Mouse (Mus musculus) c-Kit-positive CD71-negative TER-119-negative erythroid progenitor cells, embryonic 14.5 days (primary cell): ENCODE measurements around the gene Atoh8.
A peak's percentile ranks its signal among the peaks of the same experiment; 100 is the strongest.

ENCODE experiments used
- DNase-seq: peaks from one replicate; pipeline ENCODE4 v3.0.0-alpha.2; 2013; ENCODE audit warnings: low read depth

Atoh8 gene

DNA sequence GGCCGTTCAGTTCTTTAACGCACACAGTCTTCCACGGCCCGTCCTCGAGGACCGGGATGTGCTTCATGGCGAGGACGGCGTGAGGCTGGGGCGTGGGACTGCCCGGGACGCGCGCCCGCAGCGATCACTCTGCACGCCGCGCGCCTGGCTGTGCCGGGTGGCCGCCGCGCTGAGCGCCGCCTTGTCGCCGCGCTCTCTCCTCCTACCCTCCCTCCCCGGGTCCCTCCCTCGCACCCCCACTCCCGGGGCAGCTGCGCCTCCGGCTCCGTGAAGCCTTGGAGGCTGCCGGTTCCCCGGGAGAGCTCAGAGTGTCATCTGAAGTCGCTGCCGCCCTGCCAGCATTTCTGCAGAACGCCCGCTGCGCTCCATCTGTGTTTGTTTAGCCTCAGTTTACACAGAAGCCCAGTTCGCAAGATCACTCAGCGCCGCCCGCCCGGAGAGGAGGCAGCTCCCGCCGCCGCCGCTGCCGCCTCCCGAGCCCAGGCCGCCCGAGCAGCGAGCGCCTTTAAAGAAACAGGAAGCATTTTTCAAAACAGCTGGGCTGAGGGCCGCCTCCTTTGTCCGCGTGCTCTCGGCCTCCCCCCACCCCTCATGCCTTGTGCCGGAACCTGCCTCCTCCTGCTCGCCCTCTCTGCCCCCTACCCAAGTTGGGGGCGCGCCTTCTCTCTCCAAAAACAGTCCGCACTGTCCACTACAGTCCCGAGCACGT lies at the start of gene Atoh8:
Atoh8 (minus strand) TSS at position 480 of the 709 bp plus-strand sequence.
- DNase-seq: no peak

GRCm38 (mm10) chr6:72283914-72284313 lies 48.5 kb upstream of the Atoh8 start:
- no peak for DNase-seq

DNA sequence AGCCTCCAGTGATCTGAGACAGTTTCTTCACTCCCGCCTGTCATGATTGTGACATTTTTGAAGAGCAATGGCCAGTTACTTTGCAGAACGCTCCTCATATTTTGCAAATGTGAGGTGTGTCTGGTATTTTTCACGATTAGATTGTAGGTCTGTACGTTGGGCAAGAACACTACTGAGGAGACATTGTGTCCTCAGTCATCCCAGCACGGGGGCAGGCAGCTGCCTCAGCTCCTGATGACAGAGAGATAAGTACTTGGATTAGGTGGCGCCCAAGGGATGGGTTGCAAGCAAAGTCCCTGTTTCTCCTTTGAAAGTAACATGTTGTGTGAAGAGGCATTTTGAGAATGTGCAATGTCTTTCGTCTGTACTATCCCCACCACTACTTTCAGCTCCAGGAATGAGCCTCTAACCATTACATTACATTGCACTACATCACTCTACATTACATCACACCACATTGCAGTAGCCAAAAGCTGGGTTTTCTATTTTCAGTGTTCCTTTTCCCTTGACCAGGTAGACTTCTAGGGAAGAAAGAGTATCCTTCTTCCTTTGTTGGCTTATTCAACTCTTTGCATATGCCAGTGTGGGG lies 45.1 kb upstream of the Atoh8 start:
- no peak for DNase-seq

- no peak for DNase-seq
These were observed 44.1 kb upstream of the Atoh8 start for GRCm38 (mm10) chr6:72279505-72279904.

DNA sequence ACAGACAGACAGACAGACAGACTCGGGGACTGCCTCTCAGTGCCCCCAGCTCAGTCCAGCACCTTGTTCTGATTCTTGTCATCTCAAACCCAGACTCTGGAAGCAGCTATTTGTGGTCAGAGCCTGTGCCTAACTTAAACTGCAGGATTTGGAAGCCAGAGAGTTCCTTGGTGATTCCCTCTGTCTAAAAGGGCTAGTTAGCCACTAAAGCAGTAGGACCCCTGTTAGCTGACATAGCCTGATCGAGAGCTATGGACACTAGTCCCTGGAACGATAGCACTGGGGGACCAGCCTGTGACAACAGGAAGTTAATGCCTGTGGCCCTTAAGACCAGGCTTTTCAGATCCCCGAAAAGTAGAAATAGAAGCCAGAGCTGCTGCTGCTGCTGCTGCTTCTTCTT lies 43.5 kb upstream of the Atoh8 start:
- no peak for DNase-seq

GRCm38 (mm10) chr6:72277508-72278166 lies 42.3 kb upstream of the Atoh8 start:
- DNase-seq: no peak

DNA sequence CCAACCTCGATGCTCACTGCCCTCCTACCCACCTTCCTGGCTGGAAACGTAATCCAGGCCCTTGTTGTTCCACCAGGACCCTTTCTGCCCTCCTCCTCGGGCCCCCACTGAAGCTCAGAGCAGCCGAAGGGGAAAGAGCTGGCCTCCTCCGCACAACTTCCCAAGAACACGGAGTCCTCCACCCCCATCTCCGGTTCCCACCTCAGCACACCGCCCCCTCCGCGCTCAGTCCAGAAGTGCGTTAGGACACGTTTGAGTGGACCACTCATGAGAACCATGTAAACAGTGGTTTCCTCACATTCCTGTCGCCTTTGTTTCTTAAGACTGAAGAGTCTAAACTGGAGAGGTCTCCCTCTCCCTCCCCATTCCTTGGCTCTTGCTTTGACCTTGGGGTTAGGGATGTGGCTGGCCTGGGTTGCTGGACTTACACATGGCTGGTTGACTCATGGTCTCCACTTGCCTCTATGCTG lies 41.6 kb upstream of the Atoh8 start:
- no peak for DNase-seq

DNA sequence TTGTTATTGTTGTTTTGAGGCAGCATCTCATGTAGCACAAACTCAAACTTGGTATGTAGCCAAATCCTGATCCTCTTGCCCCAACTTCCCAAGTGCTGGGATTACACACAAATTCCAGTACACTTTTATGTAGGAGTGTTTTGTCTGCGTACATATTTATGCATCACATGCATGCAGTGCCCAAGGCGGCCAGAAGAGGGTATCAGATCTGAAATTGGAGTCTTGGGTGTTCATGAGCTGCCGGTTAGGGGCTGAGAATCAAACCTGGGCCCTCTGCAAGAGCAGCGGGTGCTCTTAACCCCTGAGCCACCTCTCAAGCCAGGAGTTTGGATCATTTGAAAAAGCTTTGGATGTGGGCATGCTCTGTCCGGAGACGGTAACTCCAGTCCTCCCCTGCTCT lies 40.8 kb upstream of the Atoh8 start:
- no peak for DNase-seq

DNA sequence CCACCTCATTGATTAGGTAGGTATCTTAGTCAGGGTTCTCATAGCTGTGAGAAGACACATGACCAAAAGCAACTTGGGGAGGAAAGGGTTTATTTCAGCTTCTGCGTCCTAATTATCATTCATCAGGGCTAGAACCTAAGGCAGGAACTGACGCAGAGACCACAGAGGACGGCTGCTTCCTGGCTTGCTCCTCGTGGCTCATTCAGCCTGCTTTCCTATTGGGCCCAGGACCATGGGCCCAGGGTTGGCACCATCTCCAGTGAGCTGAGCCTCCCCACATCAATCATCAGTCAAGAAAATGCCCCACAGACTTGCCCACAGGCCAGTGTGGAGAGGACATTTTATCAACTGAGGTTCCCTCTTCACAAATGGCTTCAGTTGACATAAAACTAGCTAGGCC lies 40.1 kb upstream of the Atoh8 start:
- DNase-seq: no peak

- no peak for DNase-seq
These were observed 37.8 kb upstream of the Atoh8 start for GRCm38 (mm10) chr6:72273153-72273552.

DNA sequence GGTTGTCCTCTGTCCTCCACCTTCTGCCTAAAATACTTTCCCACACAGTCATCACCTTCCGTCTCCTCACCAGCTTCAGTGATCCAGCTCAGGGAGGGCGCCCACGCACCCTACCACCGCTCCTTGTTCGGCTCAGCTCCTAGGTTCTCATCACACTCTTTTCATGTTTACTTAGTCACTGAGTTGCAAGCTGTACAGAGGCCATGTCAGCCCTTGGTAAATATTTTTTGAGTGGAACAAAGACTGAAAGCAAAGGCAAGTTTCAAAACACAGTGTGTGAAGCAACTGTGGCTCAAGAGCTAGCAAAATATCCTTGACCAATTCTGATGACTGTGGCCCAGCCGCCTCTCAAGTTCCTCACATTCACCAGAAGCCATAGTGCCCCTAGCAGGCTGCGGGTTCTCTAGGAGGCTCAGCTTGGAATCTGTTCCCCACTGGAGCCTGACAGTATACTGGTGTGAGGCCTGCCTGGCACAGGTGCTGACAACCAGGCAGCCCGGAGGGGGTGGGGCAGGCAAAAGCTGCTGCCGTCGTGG lies 36.9 kb upstream of the Atoh8 start:
- no peak for DNase-seq

GRCm38 (mm10) chr6:72270952-72271519 lies 35.7 kb upstream of the Atoh8 start:
- DNase-seq: no peak

DNA sequence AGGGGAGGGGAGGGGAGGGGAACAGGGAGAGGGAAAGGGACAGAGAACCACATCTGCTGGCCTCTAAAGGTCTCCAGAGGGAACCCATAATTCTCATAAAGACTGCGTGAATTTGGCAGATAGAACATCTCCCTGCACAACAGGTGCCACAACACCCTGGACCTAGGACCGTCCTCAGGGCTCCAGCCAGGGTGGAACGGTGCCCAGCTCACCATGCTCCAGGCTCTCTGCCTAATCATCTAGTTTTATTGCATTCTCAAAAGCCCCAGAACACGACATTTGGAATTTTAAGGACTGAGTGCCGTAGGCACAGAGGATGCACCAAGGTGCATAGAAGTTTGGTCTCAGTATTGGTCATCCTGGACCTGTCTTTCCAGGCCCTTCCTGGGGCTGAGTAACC lies 34.9 kb upstream of the Atoh8 start:
- no peak for DNase-seq

DNA sequence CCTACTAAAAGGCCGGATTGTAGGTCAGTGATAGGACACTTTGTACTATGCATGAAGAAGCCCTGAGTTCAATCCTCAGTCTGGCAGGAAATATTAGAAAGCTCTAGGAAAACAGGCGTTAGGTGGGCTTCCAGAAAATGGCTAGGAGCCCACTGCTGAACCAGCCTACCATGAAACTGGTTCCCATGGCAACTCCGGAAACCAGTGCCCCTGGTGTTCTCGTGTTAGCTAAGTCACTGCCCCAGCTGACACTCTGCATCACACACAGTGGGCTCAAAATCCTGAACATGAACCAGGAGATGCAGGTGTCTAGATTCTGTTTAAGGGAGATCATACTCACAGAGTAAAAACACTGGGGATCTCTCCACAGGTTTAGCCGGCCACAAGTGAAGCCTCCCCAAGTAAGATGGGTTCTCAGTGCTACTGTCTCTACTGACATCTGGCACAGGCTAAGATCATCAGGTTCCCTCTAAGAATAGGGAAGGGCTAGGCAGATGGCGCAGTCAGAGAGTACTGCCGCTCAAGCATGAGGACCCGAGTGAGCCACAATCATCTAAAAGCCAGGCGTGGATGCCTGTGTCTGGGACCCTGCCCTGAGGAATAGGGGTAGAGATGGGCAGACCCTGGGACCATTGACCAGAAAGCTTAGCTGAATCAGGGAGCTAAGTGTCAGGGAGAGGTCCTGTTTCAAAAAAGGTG lies 32.9 kb upstream of the Atoh8 start:
- DNase-seq: no peak

DNA sequence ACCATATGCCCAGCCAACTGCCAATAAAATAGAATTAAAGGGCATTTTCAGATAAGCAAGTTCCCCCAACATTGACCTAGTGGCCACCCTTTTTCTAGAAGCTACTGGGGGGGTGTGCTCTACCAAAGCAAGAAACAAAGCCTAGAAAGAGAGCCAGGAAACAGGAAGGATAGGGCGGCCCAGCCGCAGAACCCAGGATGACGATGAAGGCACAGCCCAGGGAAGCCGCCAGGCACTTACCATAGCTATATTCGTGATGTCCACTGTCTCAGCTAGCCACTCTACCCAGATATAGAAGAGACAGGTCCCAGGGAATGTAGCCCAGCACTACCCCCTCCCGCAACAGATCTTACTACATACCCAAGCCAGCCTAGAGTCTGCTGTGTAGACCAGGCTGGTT lies 30.3 kb upstream of the Atoh8 start:
- DNase-seq: no peak

- DNase-seq: no peak
These were observed 28.4 kb upstream of the Atoh8 start for GRCm38 (mm10) chr6:72263679-72264265.

DNA sequence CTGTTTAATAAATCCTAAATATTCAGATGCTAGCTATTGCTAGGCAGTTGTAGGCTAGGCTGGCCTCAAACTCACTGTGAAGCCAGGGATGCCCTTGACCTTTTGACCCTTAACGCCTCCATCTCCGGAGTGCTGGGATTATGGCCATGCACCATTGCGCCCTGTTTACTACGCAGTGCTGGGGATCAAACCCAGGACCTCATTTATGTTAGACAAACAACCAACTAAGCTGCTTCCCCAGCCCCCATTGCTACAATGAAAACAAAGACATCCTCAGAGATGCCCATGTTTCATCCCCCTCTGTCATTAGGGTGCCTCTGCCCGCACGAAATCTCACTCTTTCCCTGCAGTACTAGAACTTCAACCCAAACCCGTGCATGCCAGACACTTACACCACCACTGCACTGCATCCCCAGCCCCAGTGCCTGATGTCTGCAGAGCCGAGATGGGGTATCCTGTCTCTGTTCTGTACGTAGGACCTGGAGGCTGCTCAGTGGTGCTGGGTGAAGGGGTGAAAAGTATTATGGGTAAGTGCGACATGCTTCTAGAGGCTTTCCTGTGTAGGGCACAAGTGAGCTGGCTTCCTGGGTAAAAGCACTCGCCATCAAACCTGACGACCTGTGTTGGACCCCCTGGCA lies 26.4 kb upstream of the Atoh8 start:
- DNase-seq: no peak

DNA sequence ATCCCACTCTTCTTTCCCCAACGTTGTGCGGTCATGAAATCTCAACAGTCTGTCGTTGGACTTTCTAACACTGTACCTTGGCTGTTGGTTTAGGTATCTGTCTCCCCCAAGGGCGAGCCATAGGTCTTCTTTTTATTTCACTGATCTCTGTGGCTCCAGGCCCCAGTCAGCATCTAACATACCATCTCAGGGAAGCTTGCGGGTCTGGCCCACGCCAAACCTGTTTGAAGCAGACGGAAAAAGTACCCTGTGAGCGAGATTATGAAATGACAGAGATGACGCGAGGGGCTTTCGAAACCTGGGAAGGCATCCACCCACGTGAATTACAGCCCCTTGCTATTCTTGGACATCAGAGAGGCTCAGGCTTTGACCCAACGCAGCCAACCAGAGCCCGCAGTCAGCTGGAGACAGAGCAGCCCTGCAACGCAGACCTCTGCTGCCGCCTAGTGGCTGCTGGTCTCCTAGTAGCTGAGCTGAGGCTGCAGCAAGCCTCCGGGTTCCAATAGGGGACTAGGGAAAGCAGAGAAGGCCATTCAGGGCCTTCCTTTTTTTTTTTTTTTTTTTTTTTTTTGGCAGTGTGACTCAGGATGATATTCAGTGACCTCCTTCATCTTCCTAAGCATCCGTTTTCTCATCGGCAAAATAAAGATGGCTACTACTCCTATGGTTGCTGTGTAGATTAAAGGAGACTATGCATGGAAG lies 25.8 kb upstream of the Atoh8 start:
- DNase-seq: peak; percentile 74

- no peak for DNase-seq
These were observed 24.1 kb upstream of the Atoh8 start for GRCm38 (mm10) chr6:72259474-72259873.

GRCm38 (mm10) chr6:72255294-72255693 lies 19.9 kb upstream of the Atoh8 start:
- DNase-seq: no peak
